ENCODE assay signal across 19 mouse cellular contexts in genomic region chr5:114406592-114406991, GRCm38 (mm10). TPM values are rescaled to one million over a fixed set of nuclear protein-coding genes. Genes with fewer than 3 reads are reported as not detected.
A peak's percentile ranks its signal among the peaks of the same experiment; 100 is the strongest.
DNase-seq lines count a peak whose midpoint lies in the region; ATAC-seq lines count a peak whose summit lies in the region.
"Had no signal": no experiment of that assay in that cellular context is flagged by ENCODE, and none has a peak within 500 bp of the region (broad histone marks: within the 10 kb centered on the region; RNA-seq: fewer than 3 reads in every experiment).

No protein-coding gene starts in this region.

- no peak for ATAC-seq in megakaryocyte progenitor cell, adult 5-6 weeks (replicated peaks; ENCODE audit: poor library complexity)
- ATAC-seq: CD4-positive, CD25-positive, alpha-beta regulatory T cell, adult 4 months; forebrain, embryonic 16.5 days; intestine, postnatal 0 days; midbrain, embryonic 15.5 days had no signal

- intact Hi-C loops in heart, postnatal 14 days (cut with DNase I), result no loop called here

- peak; percentile 39 for DNase-seq in ovary, postnatal 36 days (ENCODE audit: low spot score)
- DNase-seq in ovary, postnatal 10 days (ENCODE audit: low spot score), result no peak
- DNase-seq in adrenal gland, adult (ENCODE audit: inconsistent age in 2 of 2, low spot score in 1 of 2), result peak; percentile 91 to 95
- peak; percentile 88 for DNase-seq in adrenal gland, postnatal 14 days
- DNase-seq in heart, adult 8-10 months (ENCODE audit: low spot score), result no peak
- no peak for DNase-seq in heart, postnatal 14 days
- DNase-seq: embryo, embryonic 11 days; heart, adult 2 months; heart, postnatal 10 days; kidney, postnatal 14 days; layer of hippocampus, adult 9-11 months; lung, postnatal 14 days; right cerebral cortex, postnatal 14 days; thymus, postnatal 4 days had no signal

RNA-seq across cellular contexts. Expression of gene Ube3b, which starts 26.2 kb away (rescaled TPM):
- 61.5 and 74.2 TPM in 2 replicates for total RNA-seq in adrenal gland, postnatal 14 days (2021)
- total RNA-seq in heart, adult 8-10 months (2022), result 100 to 1,000 TPM in 3 of 4 experiments, 10 to 100 TPM in 1; 98.7 to 113 (median 104) TPM
- 26.5 and 26.6 TPM in 2 replicates for total RNA-seq in megakaryocyte progenitor cell, adult 5-6 weeks (2015)
- total RNA-seq in megakaryocyte progenitor cell, adult 5-6 weeks (2017), result 16.7 and 18.5 TPM in 2 replicates
- total RNA-seq in heart, postnatal 14 days (2021), result 10 to 100 TPM; 67.5 to 67.7 TPM

RNA-seq across cellular contexts. Expression of gene Kctd10, which starts 26.3 kb away (rescaled TPM):
- 65.5 and 75.1 TPM in 2 replicates for total RNA-seq in adrenal gland, postnatal 14 days (2021)
- 10 to 100 TPM; 39.6 to 55.1 (median 44.7) TPM for total RNA-seq in heart, adult 8-10 months (2022)
- 17.8 and 19.8 TPM in 2 replicates for total RNA-seq in megakaryocyte progenitor cell, adult 5-6 weeks (2015)
- total RNA-seq in megakaryocyte progenitor cell, adult 5-6 weeks (2017), result 35.8 and 38.6 TPM in 2 replicates
- total RNA-seq in heart, postnatal 14 days (2021), result 10 to 100 TPM; 61.2 to 63.1 TPM

RNA-seq across cellular contexts. Expression of gene Mmab, which starts 37.3 kb away (rescaled TPM):
- total RNA-seq in adrenal gland, postnatal 14 days (2021), result 14.6 and 18.0 TPM in 2 replicates
- total RNA-seq in heart, adult 8-10 months (2022), result 10 to 100 TPM; 26.8 to 32.6 (median 27.5) TPM
- 5.6 and 8.2 TPM in 2 replicates for total RNA-seq in megakaryocyte progenitor cell, adult 5-6 weeks (2015)
- total RNA-seq in megakaryocyte progenitor cell, adult 5-6 weeks (2017), result 14.4 and 20.6 TPM in 2 replicates
- 10 to 100 TPM; 11.0 to 11.3 TPM for total RNA-seq in heart, postnatal 14 days (2021)

RNA-seq across cellular contexts. Expression of gene Mvk, which starts 37.5 kb away (rescaled TPM):
- 22.0 and 23.2 TPM in 2 replicates for total RNA-seq in adrenal gland, postnatal 14 days (2021)
- total RNA-seq in heart, adult 8-10 months (2022), result 10 to 100 TPM in 2 of 4 experiments, 1 to 10 TPM in 2; 8.3 to 12.7 (median 10.8) TPM
- total RNA-seq in megakaryocyte progenitor cell, adult 5-6 weeks (2015), result 3.2 and 7.0 TPM in 2 replicates
- total RNA-seq in megakaryocyte progenitor cell, adult 5-6 weeks (2017), result 8.1 and 8.6 TPM in 2 replicates
- total RNA-seq in heart, postnatal 14 days (2021), result 10 to 100 TPM in 1 of 2 experiments, 1 to 10 TPM in 1; 9.9 to 11.7 TPM

Comparison
In these comparisons a context has a peak if more than half of its experiments do, and no peak if none do; other contexts are left out.
1. DNase-seq: peak in ovary, postnatal 36 days (single experiment), adrenal gland, adult (2 of 2) and adrenal gland, postnatal 14 days (single experiment); none in ovary, postnatal 10 days (single experiment), heart, adult 8-10 months (single experiment) and heart, postnatal 14 days (0 of 2).